Mouse (Mus musculus): ENCODE data around the gene Mettl21a. TPM values are rescaled to one million over a fixed set of nuclear protein-coding genes. Genes with fewer than 3 reads are reported as not detected.

Gene Mettl21a
- total and polyA plus RNA-seq, 3 experiments, result 5.0 to 8.2 (median 7.0) TPM

DNA sequence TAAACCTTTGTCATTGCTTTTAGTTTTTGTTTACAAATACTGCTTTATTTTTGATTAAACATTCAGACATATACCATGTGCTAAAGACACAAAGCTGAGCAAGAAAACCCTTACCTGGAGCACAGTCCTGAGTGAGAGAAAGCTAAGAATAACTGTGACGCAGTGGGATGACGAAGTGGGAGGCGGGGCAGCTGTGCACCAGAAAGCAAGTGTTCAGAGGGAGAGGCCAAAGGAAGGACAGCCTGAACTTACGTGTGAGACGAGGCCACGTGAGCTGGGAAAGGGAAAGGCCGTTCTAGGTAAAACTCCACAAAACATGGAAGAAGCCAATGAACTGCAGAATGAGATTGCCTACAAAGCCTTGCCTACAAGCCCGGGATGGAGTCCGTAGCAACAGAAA is 7.1 kb downstream of the Mettl21a start:
- Histone ChIP-seq H3K27ac (no peak overlapping the region), H3K36me3 (ENCODE audit: control insufficient read depth, insufficient read depth, low read length) (peaks cover 1% of the 10 kb centered on the region; the same call in 1 of the 2 replicates), H3K4me3 (no peak overlapping the region), H3K4me1 (ENCODE audit: control insufficient read depth, insufficient read depth, low read length) (no peaks in the 10 kb centered on the region), H3K27me3 (ENCODE audit: control insufficient read depth, insufficient read depth, low read length) (no peaks in the 10 kb centered on the region), H3K9ac (ENCODE audit: low read depth, low read length) (no peak overlapping the region), H3K79me2 (replicated peaks; ENCODE audit: control insufficient read depth, insufficient read depth, low read length) (no peaks in the 10 kb centered on the region)
- DNase-seq, result no peak
- intact Hi-C loops (cut with DNase I), result no loop called here
- no peak for TF ChIP-seq POLR2A (IDR thresholded peaks at IDR 0.05; ENCODE audit: insufficient read depth, low read depth, low read length)
- TF ChIP-seq EP300 (IDR thresholded peaks at IDR 0.05; ENCODE audit: insufficient read depth, low read depth, low read length), result no peak
- TF ChIP-seq CTCF (IDR thresholded peaks at IDR 0.05), result no peak
- 73% methylated on average over 9 of the region's 9 CpGs for WGBS

DNA sequence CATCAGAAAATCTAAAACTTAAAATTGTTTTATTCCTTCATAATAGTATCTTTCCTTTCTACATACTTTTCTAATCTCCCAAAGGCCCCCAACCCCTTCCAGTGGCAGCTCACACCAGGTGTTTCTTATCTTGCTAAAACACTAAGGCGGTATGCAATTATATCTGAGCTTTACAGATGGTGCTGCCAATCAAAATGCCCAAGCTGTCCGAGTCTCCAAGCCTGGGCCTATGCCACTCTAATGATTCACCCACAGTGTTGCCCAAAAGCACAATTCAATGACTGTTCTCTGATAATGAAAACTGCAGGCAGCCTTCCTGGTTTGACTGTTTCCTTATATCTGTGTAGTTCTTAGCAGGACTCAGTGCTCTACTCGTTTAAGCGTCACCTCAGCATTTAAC is 7.9 kb downstream of the Mettl21a start:
- Histone ChIP-seq H3K27me3 (ENCODE audit: control insufficient read depth, insufficient read depth, low read length) (no peaks in the 10 kb centered on the region), H3K4me1 (ENCODE audit: control insufficient read depth, insufficient read depth, low read length) (no peaks in the 10 kb centered on the region), H3K4me3 (no peak overlapping the region), H3K27ac (no peak overlapping the region), H3K9ac (ENCODE audit: low read depth, low read length) (no peak overlapping the region), H3K36me3 (ENCODE audit: control insufficient read depth, insufficient read depth, low read length) (peaks cover 2% of the 10 kb centered on the region; the same call in 1 of the 2 replicates), H3K79me2 (replicated peaks; ENCODE audit: control insufficient read depth, insufficient read depth, low read length) (no peaks in the 10 kb centered on the region)
- DNase-seq, result no peak
- 56% methylated on average over 4 of the region's 4 CpGs for WGBS
- no peak for TF ChIP-seq EP300 (IDR thresholded peaks at IDR 0.05; ENCODE audit: insufficient read depth, low read depth, low read length)
- no peak for TF ChIP-seq CTCF (IDR thresholded peaks at IDR 0.05)
- TF ChIP-seq POLR2A (IDR thresholded peaks at IDR 0.05; ENCODE audit: insufficient read depth, low read depth, low read length), result no peak
- intact Hi-C loops (cut with DNase I), result no loop called here

DNA sequence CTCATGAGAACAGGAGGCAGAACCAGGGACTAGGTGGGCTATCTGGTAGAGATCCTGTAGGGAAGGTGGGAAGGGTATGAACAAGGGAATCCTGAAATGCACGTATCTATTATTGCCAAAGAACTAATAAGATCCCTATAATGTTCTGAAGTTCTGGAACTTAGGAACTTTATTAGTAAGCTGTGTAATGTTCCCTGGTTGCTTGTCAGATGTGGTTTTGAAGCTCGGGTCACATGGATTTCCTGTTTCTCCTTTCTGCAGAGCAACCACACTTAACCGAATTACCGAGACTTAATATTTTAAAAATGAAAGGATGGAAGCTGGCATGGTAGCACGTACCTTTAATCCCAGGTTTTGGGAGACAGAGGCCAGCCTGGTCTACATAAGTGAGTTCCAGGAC is 13.7 kb downstream of the Mettl21a start:
- TF ChIP-seq EP300 (IDR thresholded peaks at IDR 0.05; ENCODE audit: insufficient read depth, low read depth, low read length) (no peak), CTCF (IDR thresholded peaks at IDR 0.05) (no peak), POLR2A (IDR thresholded peaks at IDR 0.05; ENCODE audit: insufficient read depth, low read depth, low read length) (no peak)
- DNase-seq, result no peak
- no peaks in the 10 kb centered on the region for H3K4me1 ChIP-seq (ENCODE audit: control insufficient read depth, insufficient read depth, low read length)
- 83% methylated on average over 5 of the region's 5 CpGs for WGBS
- no peaks in the 10 kb centered on the region for H3K79me2 ChIP-seq (replicated peaks; ENCODE audit: control insufficient read depth, insufficient read depth, low read length)
- no peak overlapping the region for H3K4me3 ChIP-seq
- intact Hi-C loops (cut with DNase I), result no loop called here
- no peaks in the 10 kb centered on the region for H3K27me3 ChIP-seq (ENCODE audit: control insufficient read depth, insufficient read depth, low read length)
- H3K27ac ChIP-seq, result no peak overlapping the region
- H3K9ac ChIP-seq (ENCODE audit: low read depth, low read length), result no peak overlapping the region
- H3K36me3 ChIP-seq (ENCODE audit: control insufficient read depth, insufficient read depth, low read length), result peaks cover 8% of the 10 kb centered on the region

DNA sequence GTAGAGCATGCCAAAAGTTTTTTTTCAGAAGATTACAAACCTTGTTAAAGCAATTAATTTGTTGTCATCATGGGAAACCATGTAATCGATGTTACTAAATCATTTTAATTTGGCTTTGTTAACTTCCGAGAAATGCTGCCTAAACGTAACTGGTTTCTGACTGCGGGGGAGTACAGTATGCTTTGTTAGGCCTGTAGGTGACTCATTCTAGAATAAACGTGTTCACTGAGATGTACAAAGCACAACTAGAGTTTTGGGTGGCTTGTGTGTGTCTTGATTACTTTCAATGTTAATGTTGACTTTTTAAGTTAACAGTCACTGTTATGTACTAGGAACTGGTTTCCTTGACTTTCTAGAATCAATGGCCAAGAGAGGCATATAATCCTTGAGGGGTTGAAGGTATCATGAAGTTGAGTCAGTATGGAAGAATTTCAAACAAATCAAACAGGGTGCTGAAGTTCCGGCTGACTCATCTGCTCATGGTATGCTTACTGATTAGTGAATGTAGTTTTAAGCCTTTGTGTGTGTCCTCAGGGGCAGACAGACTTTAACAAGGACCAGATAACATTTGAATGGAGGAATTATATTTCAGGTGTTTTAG is 15.7 kb downstream of the Mettl21a start:
- no peaks in the 10 kb centered on the region for H3K79me2 ChIP-seq (replicated peaks; ENCODE audit: control insufficient read depth, insufficient read depth, low read length)
- H3K4me1 ChIP-seq (ENCODE audit: control insufficient read depth, insufficient read depth, low read length), result no peaks in the 10 kb centered on the region; the same call in 1 of the 2 replicates
- H3K27ac ChIP-seq, result no peak overlapping the region
- DNase-seq, result no peak
- H3K9ac ChIP-seq (ENCODE audit: low read depth, low read length), result no peak overlapping the region
- 53% methylated on average over 6 of the region's 6 CpGs for WGBS
- H3K4me3 ChIP-seq, result no peak overlapping the region
- intact Hi-C loops (cut with DNase I), result no loop called here
- no peaks in the 10 kb centered on the region for H3K27me3 ChIP-seq (ENCODE audit: control insufficient read depth, insufficient read depth, low read length)
- TF ChIP-seq CTCF (IDR thresholded peaks at IDR 0.05) (no peak), POLR2A (IDR thresholded peaks at IDR 0.05; ENCODE audit: insufficient read depth, low read depth, low read length) (no peak), EP300 (IDR thresholded peaks at IDR 0.05; ENCODE audit: insufficient read depth, low read depth, low read length) (no peak)
- H3K36me3 ChIP-seq (ENCODE audit: control insufficient read depth, insufficient read depth, low read length), result peaks cover 12% of the 10 kb centered on the region

DNA sequence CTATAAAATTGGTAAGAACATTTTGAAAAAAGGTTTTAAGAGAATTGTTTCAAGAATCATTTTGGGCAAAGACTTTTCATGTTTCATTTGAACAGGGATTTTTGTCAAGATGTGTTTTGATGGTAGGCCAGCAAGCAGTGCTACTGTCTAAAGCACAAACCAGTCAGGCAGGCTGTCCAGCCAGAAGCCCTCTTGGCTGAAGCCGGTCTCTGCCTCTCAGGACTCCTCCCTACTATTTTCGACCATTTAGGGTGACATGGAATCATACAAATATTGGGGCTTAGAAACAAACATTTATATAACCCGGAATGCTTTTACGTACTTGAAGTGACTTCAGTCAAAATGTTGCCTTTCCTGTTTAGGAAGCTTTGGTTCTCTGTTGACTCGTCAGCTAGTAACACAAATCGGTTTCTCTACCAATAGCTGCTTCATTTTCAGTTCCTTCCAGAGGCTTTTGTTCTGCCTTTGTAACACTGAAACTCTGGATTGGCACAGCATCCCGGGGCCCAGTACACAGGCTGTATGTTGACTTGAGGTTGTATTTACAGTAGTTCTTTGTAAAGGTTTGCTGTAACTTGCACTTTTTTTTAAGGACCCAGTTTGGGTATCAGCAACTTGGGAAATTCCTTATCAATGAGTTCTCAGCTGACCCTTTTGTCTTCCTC is 16.5 kb downstream of the Mettl21a start:
- WGBS, result 71% methylated on average over 7 of the region's 7 CpGs
- H3K36me3 ChIP-seq (ENCODE audit: control insufficient read depth, insufficient read depth, low read length), result peaks cover 17% of the 10 kb centered on the region
- H3K4me1 ChIP-seq (ENCODE audit: control insufficient read depth, insufficient read depth, low read length), result no peaks in the 10 kb centered on the region; the same call in 1 of the 2 replicates
- no peaks in the 10 kb centered on the region for H3K79me2 ChIP-seq (replicated peaks; ENCODE audit: control insufficient read depth, insufficient read depth, low read length)
- no peaks in the 10 kb centered on the region for H3K27me3 ChIP-seq (ENCODE audit: control insufficient read depth, insufficient read depth, low read length)
- H3K27ac ChIP-seq, result no peak overlapping the region
- no peak overlapping the region for H3K4me3 ChIP-seq
- DNase-seq, result no peak
- no peak overlapping the region for H3K9ac ChIP-seq (ENCODE audit: low read depth, low read length)
- TF ChIP-seq POLR2A (IDR thresholded peaks at IDR 0.05; ENCODE audit: insufficient read depth, low read depth, low read length), result no peak
- no peak for TF ChIP-seq CTCF (IDR thresholded peaks at IDR 0.05)
- no peak for TF ChIP-seq EP300 (IDR thresholded peaks at IDR 0.05; ENCODE audit: insufficient read depth, low read depth, low read length)
- intact Hi-C loops (cut with DNase I), result no loop called here

DNA sequence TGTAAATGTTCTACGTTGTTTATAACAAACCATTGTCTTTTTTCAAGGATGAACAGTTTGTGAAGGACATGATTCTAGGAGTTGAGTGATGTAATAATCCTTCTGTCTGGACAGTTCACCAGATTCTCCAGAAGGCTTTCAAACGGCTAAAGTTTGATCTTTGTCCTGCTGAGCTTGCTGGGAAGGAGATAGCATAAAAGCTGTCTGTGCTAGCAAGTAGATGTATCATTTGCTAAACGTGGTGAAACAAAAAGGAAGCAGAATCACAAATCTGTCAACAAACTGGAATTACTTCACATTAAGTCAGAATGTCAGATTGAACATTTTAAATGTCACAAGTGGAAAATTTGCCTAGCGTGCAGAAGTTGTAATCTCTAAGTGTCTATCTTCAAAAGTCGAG is 18.1 kb downstream of the Mettl21a start:
- Histone ChIP-seq H3K4me1 (ENCODE audit: control insufficient read depth, insufficient read depth, low read length) (peaks cover 2% of the 10 kb centered on the region; the same call in 1 of the 2 replicates), H3K4me3 (no peak overlapping the region), H3K36me3 (ENCODE audit: control insufficient read depth, insufficient read depth, low read length) (peaks cover 16% of the 10 kb centered on the region), H3K79me2 (replicated peaks; ENCODE audit: control insufficient read depth, insufficient read depth, low read length) (no peaks in the 10 kb centered on the region), H3K9ac (ENCODE audit: low read depth, low read length) (no peak overlapping the region), H3K27me3 (ENCODE audit: control insufficient read depth, insufficient read depth, low read length) (no peaks in the 10 kb centered on the region), H3K27ac (no peak overlapping the region)
- TF ChIP-seq POLR2A (IDR thresholded peaks at IDR 0.05; ENCODE audit: insufficient read depth, low read depth, low read length) (no peak), CTCF (IDR thresholded peaks at IDR 0.05) (no peak), EP300 (IDR thresholded peaks at IDR 0.05; ENCODE audit: insufficient read depth, low read depth, low read length) (no peak)
- intact Hi-C loops (cut with DNase I), result loop anchor here (2.0 kb wide), 1 partner anchor 16 kb away; no protein-coding TSS in a partner anchor
- WGBS, result 45% methylated on average over 5 of the region's 5 CpGs
- DNase-seq, result no peak
